Mouse (Mus musculus) cerebellum, adult 2 months (tissue): ENCODE measurements around the gene Enah.

Experiments
- CTCF ChIP-seq: fragments of 200-500 bp; IDR thresholded peaks from 2 replicates; pipeline ENCODE4 v1.5.1; 2011; ENCODE audit warnings: low read depth, mild to moderate bottlenecking, control low read depth, low read length, moderate library complexity, borderline replicate concordance; ENCODE audit not compliant: insufficient read depth
- POLR2A ChIP-seq: fragments of 200-500 bp; IDR thresholded peaks from 2 replicates; pipeline ENCODE4 v1.6.1; 2011; ENCODE audit warnings: low read length, control low read depth, borderline replicate concordance; ENCODE audit not compliant: insufficient read depth

GRCm38 (mm10) chr1:181975510-181975909 lies 44.3 kb downstream of the Enah start:
- TF ChIP-seq POLR2A (no peak), CTCF (no peak)
